Mouse (Mus musculus): ENCODE measurements around the gene Fcrla.

GRCm38 (mm10) chr1:170915657-170916056, 11.7 kb downstream of the Fcrla start:
- TF ChIP-seq POLR2A (IDR thresholded peaks at IDR 0.05; ENCODE audit: low read depth, low read length) (no peak), CTCF (conservative IDR thresholded peaks at IDR 0.05; ENCODE audit: insufficient read depth, insufficient read length, low read depth, low read length) (no peak)
